Comparison of ENCODE assay signal across 34 mouse cellular contexts in the genomic region with DNA sequence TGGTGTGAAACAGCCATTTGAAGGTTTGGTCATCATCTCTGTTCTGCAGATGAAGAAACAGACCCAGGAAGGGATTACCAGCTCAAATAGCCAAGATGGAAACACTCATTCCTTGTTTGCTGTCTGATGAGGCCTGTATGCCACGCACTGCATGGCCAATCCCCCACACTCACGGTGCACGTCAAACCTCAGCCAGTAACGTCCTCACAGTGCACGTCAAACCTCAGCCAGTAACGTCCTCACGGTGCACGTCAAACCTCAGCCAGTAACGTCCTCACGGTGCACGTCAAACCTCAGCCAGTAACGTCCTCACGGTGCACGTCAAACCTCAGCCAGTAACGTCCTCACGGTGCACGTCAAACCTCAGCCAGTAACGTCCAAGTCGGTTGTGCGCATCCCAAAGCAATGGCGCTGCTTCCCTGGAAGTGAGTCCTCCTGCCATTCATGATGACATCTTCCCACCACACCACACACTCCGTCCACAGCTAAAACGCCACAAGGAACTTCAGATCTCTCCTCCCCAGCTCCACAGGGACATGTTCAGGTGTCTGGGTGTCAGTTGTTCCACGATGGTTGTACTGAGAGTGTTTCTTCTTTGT.
"Had no signal": no experiment of that assay in that cellular context is flagged by ENCODE, and none has a peak within 500 bp of the region (broad histone marks: within the 10 kb centered on the region; RNA-seq: fewer than 3 reads in every experiment).

No protein-coding gene starts in this region.

- H3K9me3 ChIP-seq: heart, embryonic 10.5 days; heart, embryonic 12.5 days; heart, embryonic 13.5 days; heart, embryonic 15.5 days; hindbrain, embryonic 10.5 days; hindbrain, embryonic 13.5 days; hindbrain, embryonic 15.5 days; intestine, embryonic 15.5 days; kidney, embryonic 15.5 days had no signal

- H3K27ac ChIP-seq: heart, embryonic 10.5 days; heart, embryonic 13.5 days; heart, embryonic 15.5 days; hindbrain, embryonic 10.5 days; hindbrain, embryonic 12.5 days; hindbrain, embryonic 13.5 days; hindbrain, embryonic 14.5 days; hindbrain, embryonic 15.5 days; hindbrain, postnatal 0 days; intestine, embryonic 15.5 days; kidney, embryonic 15.5 days; kidney, postnatal 0 days; layer of hippocampus, adult 2 months had no signal

- DNase-seq: heart, postnatal 10 days; heart, postnatal 14 days; heart, postnatal 36 days; heart, postnatal 4 days; kidney, adult 11 months; kidney, adult 18-20 months; kidney, adult 2 months; kidney, adult 8-10 months; kidney, adult 9 months; kidney, postnatal 10 days; kidney, postnatal 14 days; kidney, postnatal 25 days; kidney, postnatal 36 days; kidney, postnatal 4 days; layer of hippocampus, adult 9-11 months; layer of hippocampus, postnatal 36 days had no signal

- H3K4me3 ChIP-seq: heart, embryonic 10.5 days; heart, embryonic 12.5 days; heart, embryonic 13.5 days; heart, embryonic 15.5 days; hindbrain, embryonic 10.5 days; hindbrain, embryonic 12.5 days; hindbrain, embryonic 13.5 days; hindbrain, embryonic 15.5 days; intestine, embryonic 15.5 days; kidney, embryonic 15.5 days; layer of hippocampus, adult 2 months had no signal

- ATAC-seq: hindbrain, embryonic 16.5 days; hindbrain, postnatal 0 days; inflammation-experienced regulatory T-cells, adult 6 months; intestine, embryonic 15.5 days; intestine, embryonic 16.5 days; intestine, postnatal 0 days had no signal

- H3K4me1 ChIP-seq: intestine, embryonic 15.5 days; kidney, embryonic 15.5 days had no signal

- H3K36me3 ChIP-seq: heart, embryonic 10.5 days; heart, embryonic 12.5 days; heart, embryonic 13.5 days; heart, embryonic 15.5 days; hindbrain, embryonic 10.5 days; hindbrain, embryonic 12.5 days; hindbrain, embryonic 13.5 days; hindbrain, embryonic 15.5 days; intestine, embryonic 15.5 days; kidney, embryonic 15.5 days had no signal

- H3K27me3 ChIP-seq: heart, embryonic 12.5 days; heart, embryonic 13.5 days; heart, embryonic 15.5 days; hindbrain, embryonic 12.5 days; hindbrain, embryonic 13.5 days; hindbrain, embryonic 15.5 days; intestine, embryonic 15.5 days; kidney, embryonic 15.5 days had no signal
